In the genomic region with DNA sequence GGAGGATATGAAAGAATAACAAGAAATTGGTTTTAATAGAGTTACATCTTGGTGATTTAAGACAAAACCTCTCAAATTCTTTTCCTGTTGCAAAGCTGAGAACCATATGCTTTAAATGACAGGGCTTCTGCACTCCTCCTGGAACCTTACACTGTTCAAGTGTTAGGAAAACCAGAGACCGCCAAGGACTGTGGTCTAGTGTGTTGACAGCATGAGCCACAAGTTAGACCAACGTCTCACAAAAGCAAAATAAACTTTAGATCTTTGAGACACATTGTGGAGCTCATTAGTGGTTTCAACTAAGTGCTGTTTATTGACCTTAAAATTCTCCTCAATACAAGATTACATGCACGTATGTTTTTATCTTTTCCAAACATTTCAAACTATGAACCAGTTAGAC, we compare ENCODE assay signal across 26 mouse cellular contexts.
"Had no signal": no experiment of that assay in that cellular context is flagged by ENCODE, and none has a peak within 500 bp of the region (broad histone marks: within the 10 kb centered on the region; RNA-seq: fewer than 3 reads in every experiment).

No protein-coding gene starts in this region.

- ATAC-seq: hindbrain, embryonic 16.5 days; inflammation-experienced regulatory T-cells, adult 6 months; intestine, embryonic 15.5 days; intestine, postnatal 0 days had no signal

- H3K4me3 ChIP-seq: gastrocnemius, adult 2 months; heart, embryonic 10.5 days; heart, embryonic 12.5 days; hindbrain, embryonic 10.5 days; hindbrain, embryonic 12.5 days; intestine, embryonic 15.5 days; layer of hippocampus, adult 2 months; left cerebral cortex, adult 2 months; limb, embryonic 10.5 days; limb, embryonic 12.5 days; liver, embryonic 13.5 days; liver, embryonic 15.5 days had no signal

- H3K4me1 ChIP-seq: heart, embryonic 10.5 days; heart, embryonic 12.5 days; hindbrain, embryonic 10.5 days; hindbrain, embryonic 12.5 days; intestine, embryonic 15.5 days; limb, embryonic 10.5 days; limb, embryonic 12.5 days; liver, embryonic 13.5 days; liver, embryonic 15.5 days had no signal

- H3K27me3 ChIP-seq: heart, embryonic 12.5 days; hindbrain, embryonic 12.5 days; intestine, embryonic 15.5 days; limb, embryonic 12.5 days; liver, embryonic 13.5 days; liver, embryonic 15.5 days had no signal

- H3K9me3 ChIP-seq: heart, embryonic 10.5 days; heart, embryonic 12.5 days; hindbrain, embryonic 10.5 days; hindbrain, embryonic 12.5 days; intestine, embryonic 15.5 days; limb, embryonic 10.5 days; limb, embryonic 12.5 days; liver, embryonic 13.5 days; liver, embryonic 15.5 days had no signal

- H3K9ac ChIP-seq: heart, embryonic 12.5 days; hindbrain, embryonic 12.5 days; hindbrain, embryonic 14.5 days; intestine, embryonic 15.5 days; limb, embryonic 12.5 days; liver, embryonic 13.5 days; liver, embryonic 15.5 days had no signal

- H3K27ac ChIP-seq: gastrocnemius, adult 2 months; heart, embryonic 10.5 days; hindbrain, embryonic 10.5 days; hindbrain, embryonic 12.5 days; hindbrain, embryonic 14.5 days; intestine, embryonic 15.5 days; layer of hippocampus, adult 2 months; left cerebral cortex, adult 2 months; limb, embryonic 10.5 days; limb, embryonic 12.5 days; liver, embryonic 13.5 days; liver, embryonic 15.5 days had no signal

- H3K4me2 ChIP-seq: heart, embryonic 12.5 days; hindbrain, embryonic 12.5 days; hindbrain, embryonic 14.5 days; intestine, embryonic 15.5 days; limb, embryonic 12.5 days; liver, embryonic 11.5 days; liver, embryonic 13.5 days; liver, embryonic 15.5 days had no signal

- H3K36me3 ChIP-seq: heart, embryonic 10.5 days; heart, embryonic 12.5 days; hindbrain, embryonic 10.5 days; hindbrain, embryonic 12.5 days; intestine, embryonic 15.5 days; limb, embryonic 10.5 days; limb, embryonic 12.5 days; liver, embryonic 13.5 days; liver, embryonic 15.5 days had no signal

- DNase-seq: gastrocnemius, adult 2 months; gastrocnemius, postnatal 10 days; gastrocnemius, postnatal 25 days; heart, postnatal 4 days; kidney, adult 18-20 months; kidney, adult 8-10 months; kidney, postnatal 10 days; kidney, postnatal 25 days; kidney, postnatal 4 days; liver; liver, embryonic 13.5 days had no signal
